Mouse (Mus musculus) testis, postnatal 10 days (tissue): ENCODE measurements around the gene Xdh.

Source experiments
- DNase-seq: peaks from one replicate; pipeline ENCODE4 v3.0.0; 2021; ENCODE audit warnings: low spot score

The Xdh gene

GRCm38 (mm10) chr17:73942268-73942962 is 7.6 kb downstream of the Xdh start:
- no peak for DNase-seq

GRCm38 (mm10) chr17:73941816-73942215 is 8.2 kb downstream of the Xdh start:
- DNase-seq: no peak

GRCm38 (mm10) chr17:73937073-73937472 is 12.9 kb downstream of the Xdh start:
- no peak for DNase-seq

GRCm38 (mm10) chr17:73935163-73935562 is 14.8 kb downstream of the Xdh start:
- DNase-seq: no peak

GRCm38 (mm10) chr17:73934281-73934680 is 15.7 kb downstream of the Xdh start:
- no peak for DNase-seq

- no peak for DNase-seq
Observed at GRCm38 (mm10) chr17:73933616-73934015, 16.4 kb downstream of the Xdh start.

GRCm38 (mm10) chr17:73932497-73933059 is 17.4 kb downstream of the Xdh start:
- DNase-seq: no peak

GRCm38 (mm10) chr17:73919520-73919919 is 30.5 kb downstream of the Xdh start:
- DNase-seq: no peak

GRCm38 (mm10) chr17:73918944-73919381 is 31.0 kb downstream of the Xdh start:
- no peak for DNase-seq

- no peak for DNase-seq
Observed at GRCm38 (mm10) chr17:73918138-73918537, 31.9 kb downstream of the Xdh start.

- DNase-seq: no peak
Observed at GRCm38 (mm10) chr17:73917713-73918112, 32.3 kb downstream of the Xdh start.

- DNase-seq: no peak
Observed at GRCm38 (mm10) chr17:73914730-73915129, 35.3 kb downstream of the Xdh start.

GRCm38 (mm10) chr17:73906076-73906475 is 43.9 kb downstream of the Xdh start:
- DNase-seq: no peak

- no peak for DNase-seq
Observed at GRCm38 (mm10) chr17:73905043-73905750, 44.8 kb downstream of the Xdh start.

GRCm38 (mm10) chr17:73903121-73903520 is 46.9 kb downstream of the Xdh start:
- DNase-seq: no peak

GRCm38 (mm10) chr17:73902234-73902636 is 47.8 kb downstream of the Xdh start:
- DNase-seq: no peak

- DNase-seq: no peak
Observed at GRCm38 (mm10) chr17:73894399-73894798, 55.6 kb downstream of the Xdh start.

- DNase-seq: no peak
Observed at GRCm38 (mm10) chr17:73893822-73894221, 56.2 kb downstream of the Xdh start.

GRCm38 (mm10) chr17:73893207-73893606 is 56.8 kb downstream of the Xdh start:
- DNase-seq: no peak

GRCm38 (mm10) chr17:73891590-73891989 is 58.4 kb downstream of the Xdh start:
- DNase-seq: no peak

GRCm38 (mm10) chr17:73886071-73886785 is 63.8 kb downstream of the Xdh start:
- no peak for DNase-seq

- DNase-seq: no peak
Observed at GRCm38 (mm10) chr17:73883332-73883731, 66.7 kb downstream of the Xdh start.

- DNase-seq: peak; percentile 79
Observed at GRCm38 (mm10) chr17:73882194-73882593, 67.8 kb downstream of the Xdh start.
